Mouse (Mus musculus) CH12F3 (cell line): ENCODE results near the gene Surf1.
"Not testable (repeated sequence)": the region's sequence is repeated elsewhere in the genome, so short reads cannot be mapped to it uniquely, and the experiment has no call there.

Experiments
- in situ Hi-C: fragments of 300-500 bp; cut with MboI; formaldehyde crosslinking; loops from 2 replicates; pipeline ENCODE4 v1.14.3; 2020; ENCODE audit warnings: low sequenced_read_pairs

Gene Surf1

DNA sequence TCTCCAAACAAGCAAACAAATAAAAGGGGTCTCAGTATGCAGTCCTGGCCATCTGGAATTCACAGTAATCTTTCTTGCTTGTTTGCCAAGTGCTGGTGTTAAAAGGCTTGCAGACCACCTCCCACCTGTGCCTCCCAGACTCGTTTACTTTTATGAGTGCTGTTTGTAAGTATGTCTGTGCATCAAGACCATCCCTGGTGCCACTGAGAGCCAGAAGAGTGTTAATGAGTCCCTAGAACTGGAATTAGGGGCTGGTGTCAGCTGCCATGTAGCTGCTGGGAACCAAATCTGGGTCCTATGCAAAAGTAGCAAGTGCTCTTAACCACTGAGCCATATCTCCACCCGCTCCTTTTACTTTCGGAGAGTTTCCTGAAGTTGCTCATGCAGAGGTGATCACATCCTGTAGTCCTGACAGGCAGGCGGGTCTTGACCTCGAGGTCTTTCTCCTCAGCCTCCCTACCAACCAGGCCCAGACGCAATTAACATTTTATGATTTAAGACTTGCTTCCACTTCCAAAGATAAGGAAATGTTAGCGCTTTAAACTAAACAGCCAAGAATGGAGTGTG is 14.4 kb downstream of the Surf1 start:
- in situ Hi-C loops = no loop called here

DNA sequence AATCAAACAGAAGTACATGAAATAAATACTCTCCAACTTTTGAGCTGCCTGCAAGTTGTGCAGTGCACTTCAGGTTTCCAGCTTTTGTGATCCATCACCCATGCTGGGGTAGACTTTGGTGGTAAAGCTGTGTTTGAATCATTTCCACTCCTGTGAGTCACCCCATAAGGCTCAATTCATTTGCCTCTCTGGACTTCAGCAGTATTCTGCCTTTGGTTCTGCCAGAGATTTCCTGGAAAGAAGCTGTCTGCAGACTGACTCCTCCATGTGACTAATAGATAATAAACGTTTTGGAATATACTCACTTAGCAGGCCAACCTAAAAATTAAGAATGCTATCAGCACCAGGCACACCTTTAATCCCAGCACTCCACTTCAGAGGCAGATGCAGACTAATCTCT is 15.6 kb downstream of the Surf1 start:
- in situ Hi-C loops = no loop called here

DNA sequence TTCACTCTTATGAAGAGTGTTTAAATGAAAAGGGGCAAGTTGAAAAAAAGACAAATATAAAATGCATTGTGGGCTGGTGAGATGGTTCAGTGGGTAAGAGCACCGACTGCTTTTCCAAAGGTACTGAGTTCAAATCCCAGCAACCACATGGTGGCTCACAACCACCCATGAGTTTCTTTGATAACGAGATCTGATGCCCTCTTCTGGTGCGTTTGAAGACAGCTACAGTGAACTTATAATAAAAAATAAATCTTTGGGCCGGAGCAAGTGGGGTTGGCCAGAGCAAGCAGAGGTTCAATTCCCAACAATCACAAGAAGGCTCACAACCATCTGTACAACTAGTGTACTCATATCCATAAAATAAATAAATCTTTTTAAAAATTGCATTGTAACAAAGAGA is 20.4 kb downstream of the Surf1 start:
- in situ Hi-C loops = no loop called here

DNA sequence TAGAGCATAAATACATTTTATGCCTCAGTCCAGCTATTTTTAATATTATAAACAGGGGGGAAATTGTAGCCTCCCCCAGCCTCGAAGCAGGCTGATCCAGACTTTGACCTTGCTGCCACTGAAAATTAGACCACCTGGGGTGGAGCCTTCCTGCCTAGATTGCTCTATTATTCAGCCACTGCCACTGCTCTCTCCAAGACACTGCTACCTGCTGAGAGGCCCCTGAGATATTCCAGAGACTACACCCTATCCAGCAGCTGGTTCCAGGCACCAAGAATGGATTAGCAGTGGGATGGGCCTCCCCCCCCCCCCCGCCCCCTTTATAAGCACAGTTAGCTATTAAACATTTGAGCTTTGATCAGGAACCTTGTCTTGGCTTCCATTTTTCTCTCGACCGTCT is 30.2 kb downstream of the Surf1 start:
- in situ Hi-C loops = not testable (repeated sequence)

DNA sequence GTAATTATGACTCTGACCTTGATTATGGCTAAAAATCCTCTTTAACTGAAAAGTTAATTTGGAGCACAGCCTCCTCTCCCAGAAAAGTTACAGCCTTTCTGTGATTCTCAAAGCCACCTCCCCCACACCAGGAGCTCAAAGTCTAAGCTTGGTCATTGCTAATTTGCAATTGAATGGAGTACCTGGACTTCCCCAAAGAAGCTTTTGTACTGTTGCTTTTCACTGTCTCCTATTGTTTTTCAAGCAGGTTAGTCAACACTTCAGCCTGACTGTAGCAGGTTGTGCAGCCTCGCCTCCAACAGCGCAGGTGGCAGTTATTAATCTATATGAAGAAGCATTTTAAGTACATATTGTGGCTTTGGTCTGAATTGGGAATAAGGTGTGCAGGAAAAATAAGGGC is 30.8 kb downstream of the Surf1 start:
- in situ Hi-C loops = not testable (repeated sequence)

DNA sequence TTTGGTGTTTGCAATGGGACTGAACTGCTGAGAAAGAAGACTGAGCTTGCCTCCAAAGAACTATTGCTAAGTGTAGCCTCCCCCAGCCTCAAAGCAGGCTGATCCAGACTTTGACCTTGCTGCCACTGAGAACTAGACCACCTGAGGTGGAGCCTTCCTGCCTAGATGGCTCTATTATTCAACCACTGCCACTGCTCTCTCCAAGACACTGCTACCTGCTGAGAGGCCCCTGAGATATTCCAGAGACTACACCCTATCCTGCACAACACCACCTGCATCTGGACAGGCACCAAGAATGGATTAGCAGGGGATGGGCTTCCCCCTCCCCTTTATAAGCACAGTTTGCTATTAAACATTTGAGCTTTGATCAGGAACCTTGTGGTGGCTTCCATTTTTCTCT is 37.8 kb downstream of the Surf1 start:
- in situ Hi-C loops = no loop called here

DNA sequence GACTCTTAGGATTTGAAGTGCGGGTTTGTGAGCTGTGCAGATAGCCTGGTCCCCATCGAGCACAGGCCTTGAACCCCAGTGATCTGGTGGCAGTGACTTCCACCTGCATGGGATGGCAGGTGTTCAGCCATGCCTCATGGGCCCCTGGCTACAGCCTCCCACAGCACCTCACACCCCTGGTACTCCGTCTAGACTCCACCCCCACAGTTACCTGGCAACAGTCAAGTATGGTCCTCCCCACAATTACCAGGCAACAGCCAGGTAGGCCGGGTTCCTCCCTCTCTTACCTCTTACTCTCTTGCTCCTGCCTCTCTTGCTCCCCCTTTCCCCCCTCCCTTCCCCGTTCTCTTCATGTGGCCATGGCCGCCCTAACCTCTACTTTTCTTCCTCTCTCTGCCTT is 45.7 kb downstream of the Surf1 start:
- in situ Hi-C loops = no loop called here

DNA sequence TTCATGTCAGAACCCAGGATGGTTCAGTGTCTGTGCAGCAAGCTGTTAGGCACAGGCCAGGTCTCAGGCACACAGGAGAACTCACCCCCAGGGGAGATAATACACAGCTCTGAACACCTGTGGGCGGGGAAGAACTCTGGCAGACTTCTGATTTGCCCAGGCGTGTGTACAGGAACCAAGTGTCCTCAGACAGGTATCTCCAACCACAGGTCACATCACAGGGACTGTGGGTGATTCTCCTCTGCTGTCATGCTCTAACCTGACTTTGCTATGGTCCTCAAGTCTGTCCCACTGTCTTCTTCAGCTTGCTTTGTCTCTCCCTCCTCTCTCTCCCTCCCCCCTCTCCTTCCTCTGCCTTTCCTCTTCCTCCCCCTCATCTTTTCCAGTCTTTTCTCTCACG is 51.5 kb downstream of the Surf1 start, which contains the start of gene Abo:
Gene Abo (minus strand): TSS at position 101 of the 400 bp plus-strand sequence.
- in situ Hi-C loops = no loop called here
